Mouse (Mus musculus) E14TG2a.4 (cell line): ENCODE measurements around the gene Tefm.

Experiments used
- H3K27me3 ChIP-seq: 2 replicates; pipeline ENCODE4 v1.6.1; 2014; ENCODE audit warnings: low read length, control low read depth; ENCODE audit not compliant: insufficient read depth
- H3K36me3 ChIP-seq: 2 replicates; pipeline ENCODE4 v1.6.1; 2014; ENCODE audit warnings: low read length, control low read depth; ENCODE audit not compliant: insufficient read depth
- H3K4me1 ChIP-seq: replicated peaks from 2 replicates; pipeline ENCODE4 v1.6.1; 2014; ENCODE audit warnings: low read depth, low read length, control low read depth
- H3K4me3 ChIP-seq: replicated peaks from 2 replicates; pipeline ENCODE4 v1.5.1; 2014; ENCODE audit warnings: mild to moderate bottlenecking, low read length
- H3K9me3 ChIP-seq: 2 replicates; pipeline ENCODE4 v1.6.1; 2014; ENCODE audit warnings: low read length, control low read depth
- CTCF ChIP-seq: conservative IDR thresholded peaks from 2 replicates; pipeline ENCODE4 v1.5.1; 2014; ENCODE audit warnings: low read length
- NANOG ChIP-seq: IDR thresholded peaks from 2 replicates; pipeline ENCODE4 v1.6.1; 2014; ENCODE audit warnings: borderline replicate concordance, low read length, mixed read lengths
- POU5F1 ChIP-seq: IDR thresholded peaks from 2 replicates; pipeline ENCODE4 v1.6.1; 2014; ENCODE audit warnings: low read length, borderline replicate concordance

Tefm gene

DNA sequence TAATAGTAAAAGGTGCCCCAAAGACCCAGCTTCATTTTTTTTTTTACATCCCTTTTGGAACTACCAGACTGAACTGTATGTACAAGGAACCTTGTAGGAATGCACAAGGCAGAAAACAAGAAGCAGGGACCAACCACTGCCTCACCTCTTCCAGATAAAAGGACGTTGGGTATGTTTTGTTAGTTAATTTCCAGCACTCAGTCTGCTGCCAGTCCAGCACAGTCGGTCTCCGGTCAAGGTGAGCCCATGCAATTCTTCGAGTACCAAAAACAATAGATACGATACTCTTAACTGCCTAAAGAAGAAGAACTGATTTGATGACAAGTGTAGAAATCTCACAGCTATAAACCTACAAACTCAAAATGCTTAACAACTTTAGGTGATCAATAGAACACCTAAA is 4.2 kb downstream of the Tefm start:
- TF ChIP-seq NANOG, result peak; percentile 90
- no peak for TF ChIP-seq CTCF

DNA sequence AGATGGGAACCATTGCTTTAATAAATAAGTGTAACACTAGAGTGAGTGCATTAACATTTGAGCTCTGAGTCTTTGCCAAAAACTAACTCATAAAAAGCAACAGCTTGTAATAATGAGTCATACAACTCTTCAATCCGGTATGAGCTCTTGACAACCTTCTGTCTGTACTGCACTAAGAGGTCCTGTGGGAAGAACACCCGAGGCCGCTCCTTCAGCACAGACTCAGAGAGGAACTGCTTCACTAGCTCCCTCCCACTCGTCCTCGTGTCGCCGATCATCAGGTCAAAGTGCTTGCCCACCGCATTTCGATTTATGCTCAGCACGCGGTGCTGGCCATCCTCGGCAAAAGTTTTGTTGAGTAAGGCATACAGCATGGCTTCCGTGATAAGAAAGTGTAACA is 5.2 kb downstream of the Tefm start:
- TF ChIP-seq CTCF (no peak), POU5F1 (no peak), NANOG (no peak)
- peaks cover 66% of the 10 kb centered on the region for H3K36me3 ChIP-seq
- no peaks in the 10 kb centered on the region for H3K27me3 ChIP-seq
- peak overlapping the region; percentile 94 for H3K4me3 ChIP-seq
- H3K4me1 ChIP-seq, result peaks cover 73% of the 10 kb centered on the region
- no peaks in the 10 kb centered on the region for H3K9me3 ChIP-seq

More for the DNA sequence above, 4.2 kb downstream of the Tefm start:
- H3K4me1 ChIP-seq, result peaks cover 67% of the 10 kb centered on the region
- no peaks in the 10 kb centered on the region for H3K9me3 ChIP-seq
- no peaks in the 10 kb centered on the region for H3K27me3 ChIP-seq
- H3K4me3 ChIP-seq, result peak overlapping the region; percentile 94
- H3K36me3 ChIP-seq, result peaks cover 60% of the 10 kb centered on the region

- H3K4me3 ChIP-seq, result peak overlapping the region; percentile 94
- peaks cover 67% of the 10 kb centered on the region for H3K36me3 ChIP-seq
- no peaks in the 10 kb centered on the region for H3K27me3 ChIP-seq
- H3K4me1 ChIP-seq, result peaks cover 73% of the 10 kb centered on the region
- no peaks in the 10 kb centered on the region for H3K9me3 ChIP-seq
- TF ChIP-seq NANOG (peak; percentile 62; the same call in 1 of the 2 replicates), POU5F1 (no peak)
Measured at GRCm38 (mm10) chr11:80135954-80136683, 5.9 kb downstream of the Tefm start.

- peaks cover 65% of the 10 kb centered on the region for H3K36me3 ChIP-seq
- H3K27me3 ChIP-seq, result no peaks in the 10 kb centered on the region
- H3K9me3 ChIP-seq, result no peaks in the 10 kb centered on the region
- no peak for TF ChIP-seq NANOG
- no peak for TF ChIP-seq POU5F1
- no peak for TF ChIP-seq CTCF
- H3K4me3 ChIP-seq, result peak overlapping the region; percentile 13; the same call in 1 of the 2 replicates
- peaks cover 71% of the 10 kb centered on the region for H3K4me1 ChIP-seq
Measured at GRCm38 (mm10) chr11:80134744-80135143, 7.2 kb downstream of the Tefm start.

- Histone ChIP-seq H3K27me3 (no peaks in the 10 kb centered on the region), H3K4me1 (peaks cover 63% of the 10 kb centered on the region), H3K4me3 (no peak overlapping the region), H3K36me3 (peaks cover 58% of the 10 kb centered on the region), H3K9me3 (no peaks in the 10 kb centered on the region)
- peak; percentile 94 for TF ChIP-seq NANOG
- TF ChIP-seq POU5F1, result no peak
Measured at GRCm38 (mm10) chr11:80132050-80132449, 9.9 kb downstream of the Tefm start.

DNA sequence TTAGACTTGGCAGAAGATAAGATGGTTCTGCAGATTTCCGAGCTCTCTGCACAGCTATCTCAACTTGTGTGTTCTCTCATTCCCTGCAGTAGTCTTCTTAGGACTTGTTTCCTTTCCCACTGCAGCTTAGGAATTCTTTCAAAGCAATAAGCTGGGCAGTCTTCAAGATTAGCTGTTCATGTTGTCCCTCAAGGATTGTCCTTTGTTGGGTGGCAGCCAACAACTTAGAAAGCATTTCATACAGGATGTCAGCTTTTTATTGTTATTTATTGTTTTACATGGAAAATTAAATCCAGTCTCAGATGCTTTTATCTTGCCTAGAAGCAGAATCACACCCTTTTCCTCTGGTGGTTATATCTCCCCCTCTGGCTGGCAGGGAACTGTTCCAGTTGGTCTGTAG is 25.6 kb downstream of the Tefm start:
- TF ChIP-seq CTCF (no peak), NANOG (no peak), POU5F1 (no peak)
- peaks cover 90% of the 10 kb centered on the region for H3K36me3 ChIP-seq
- H3K9me3 ChIP-seq, result no peaks in the 10 kb centered on the region
- no peaks in the 10 kb centered on the region for H3K27me3 ChIP-seq
- H3K4me3 ChIP-seq, result no peak overlapping the region
- H3K4me1 ChIP-seq, result peaks cover 10% of the 10 kb centered on the region; the same call in 1 of the 2 replicates

- H3K4me3 ChIP-seq, result no peak overlapping the region
- no peaks in the 10 kb centered on the region for H3K27me3 ChIP-seq
- peaks cover 19% of the 10 kb centered on the region for H3K4me1 ChIP-seq
- H3K9me3 ChIP-seq, result no peaks in the 10 kb centered on the region
- peaks cover 90% of the 10 kb centered on the region for H3K36me3 ChIP-seq
- TF ChIP-seq NANOG (no peak), CTCF (no peak), POU5F1 (no peak)
Measured at GRCm38 (mm10) chr11:80104407-80104806, 37.6 kb downstream of the Tefm start.

- Histone ChIP-seq H3K27me3 (no peaks in the 10 kb centered on the region), H3K4me1 (peaks cover 47% of the 10 kb centered on the region), H3K4me3 (no peak overlapping the region), H3K36me3 (peaks cover 84% of the 10 kb centered on the region), H3K9me3 (no peaks in the 10 kb centered on the region)
- TF ChIP-seq POU5F1 (no peak), NANOG (no peak), CTCF (no peak)
Measured at GRCm38 (mm10) chr11:80101298-80101697, 40.7 kb downstream of the Tefm start.
